ENCODE assay signal across 8 mouse cellular contexts in the genomic region with DNA sequence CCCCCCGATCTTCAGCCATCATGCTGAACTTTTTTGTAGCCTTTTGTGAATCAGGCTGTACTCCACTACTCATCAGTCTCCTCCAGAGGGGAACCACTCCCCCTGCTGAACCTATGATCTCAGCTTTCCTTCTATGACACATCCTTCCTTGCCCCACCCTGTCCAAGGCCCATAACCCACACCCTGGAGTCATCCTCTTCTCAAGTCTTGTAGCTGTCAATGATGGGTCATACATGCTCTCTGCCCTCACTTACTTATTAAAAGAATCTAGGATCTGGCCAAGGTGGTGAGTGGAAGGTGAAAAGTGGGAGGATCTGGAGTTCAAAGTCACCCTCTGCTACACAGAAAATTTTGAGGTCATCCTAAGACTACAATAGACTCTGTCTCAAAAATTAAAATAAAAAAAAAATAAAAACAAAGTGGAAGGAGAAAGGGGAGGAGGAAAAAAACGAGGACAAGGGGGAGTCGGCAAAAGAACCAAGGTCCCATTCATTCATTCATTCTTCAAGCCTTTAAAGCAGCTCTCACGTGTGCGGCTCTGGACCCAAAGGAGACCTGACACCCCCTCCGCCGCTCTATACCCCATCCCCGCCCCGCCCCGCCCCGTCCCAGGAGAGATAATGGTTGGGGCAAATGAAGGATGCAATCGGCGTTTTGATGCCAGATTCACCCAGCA. TPM values are rescaled to one million over a fixed set of nuclear protein-coding genes. Genes with fewer than 3 reads are reported as not detected.
A peak's percentile ranks its signal among the peaks of the same experiment; 100 is the strongest.
DNase-seq lines count a peak whose midpoint lies in the region; ATAC-seq lines count a peak whose summit lies in the region.

No protein-coding gene starts in this region.

- 7% methylated on average over 13 of the region's 13 CpGs for WGBS in hindbrain, embryonic 12.5 days
- 10% methylated on average over 13 of the region's 13 CpGs for WGBS in midbrain, embryonic 13.5 days

- H3K27ac ChIP-seq in hindbrain, embryonic 12.5 days, result peak overlapping the region; percentile 82
- peak overlapping the region; percentile 84 for H3K27ac ChIP-seq in midbrain, embryonic 13.5 days

- no peaks in the 10 kb centered on the region for H3K36me3 ChIP-seq in hindbrain, embryonic 12.5 days
- H3K36me3 ChIP-seq in midbrain, embryonic 13.5 days, result peaks cover 2% of the 10 kb centered on the region; the same call in 1 of the 2 replicates

- H3K4me1 ChIP-seq in hindbrain, embryonic 12.5 days, result peaks cover 25% of the 10 kb centered on the region
- peaks cover 39% of the 10 kb centered on the region for H3K4me1 ChIP-seq in midbrain, embryonic 13.5 days (replicated peaks)

- peak; percentile 0 for ATAC-seq in CD4-positive, CD25-positive, alpha-beta regulatory T cell, adult 4 months
- no peak; the same call in 1 of the 2 replicates for ATAC-seq in hindbrain, embryonic 12.5 days (ENCODE audit: low FRiP score)
- no peak for ATAC-seq in midbrain, embryonic 13.5 days

- no peaks in the 10 kb centered on the region for H3K27me3 ChIP-seq in hindbrain, embryonic 12.5 days
- no peaks in the 10 kb centered on the region for H3K27me3 ChIP-seq in midbrain, embryonic 13.5 days

- DNase-seq in kidney, adult 11 months, result peak; percentile 22
- no peak for DNase-seq in kidney, postnatal 10 days
- DNase-seq in cerebellum, adult 8-10 months, result peak; percentile 42
- DNase-seq in gastrocnemius, adult 8-10 months (ENCODE audit: low spot score in 2 of 2), result no peak
- no peak for DNase-seq in left cerebral cortex, postnatal 4 days

- peak overlapping the region; percentile 49 for H3K9ac ChIP-seq in hindbrain, embryonic 12.5 days
- peak overlapping the region; percentile 66 for H3K9ac ChIP-seq in midbrain, embryonic 13.5 days (replicated peaks)

- peak overlapping the region; percentile 85 for H3K4me3 ChIP-seq in hindbrain, embryonic 12.5 days
- peak overlapping the region; percentile 91 for H3K4me3 ChIP-seq in midbrain, embryonic 13.5 days (replicated peaks)

- intact Hi-C loops in left cerebral cortex, postnatal 4 days (cut with DNase I), result no loop called here

- no peaks in the 10 kb centered on the region for H3K9me3 ChIP-seq in hindbrain, embryonic 12.5 days (replicated peaks)
- H3K9me3 ChIP-seq in midbrain, embryonic 13.5 days, result no peaks in the 10 kb centered on the region

- H3K4me2 ChIP-seq in hindbrain, embryonic 12.5 days (replicated peaks), result peak overlapping the region; percentile 53
- H3K4me2 ChIP-seq in midbrain, embryonic 13.5 days (replicated peaks), result peak overlapping the region; percentile 56

RNA-seq across cellular contexts. Expression of gene Evi5l, which starts 1.1 kb away (rescaled TPM):
- polyA plus RNA-seq in CD4-positive, CD25-positive, alpha-beta regulatory T cell, adult 4 months (2017; shearing (Covaris generic)), result 1 to 10 TPM; 5.6 to 7.8 TPM
- 70.1 and 70.6 TPM in 2 replicates for polyA plus RNA-seq in hindbrain, embryonic 12.5 days (2016; fragmentation: Nextera tagmentation; extraction: Ambion mirVana)
- 91.4 and 92.5 TPM in 2 replicates for polyA plus RNA-seq in midbrain, embryonic 13.5 days (2015; fragmentation: Nextera tagmentation; extraction: Ambion mirVana)
- 10 to 100 TPM; 15.1 to 16.9 (median 16.2) TPM for total RNA-seq in gastrocnemius, adult 8-10 months (2022)
- total RNA-seq in left cerebral cortex, postnatal 4 days (2021), result 100 to 1,000 TPM; 172 to 174 TPM

RNA-seq across cellular contexts. Expression of gene Cd209g, which starts 31.4 kb away (rescaled TPM):
- under 1 TPM in 1 of 2 experiments, not detected in 1; 0.15 TPM for polyA plus RNA-seq in CD4-positive, CD25-positive, alpha-beta regulatory T cell, adult 4 months (2017; shearing (Covaris generic))
- not detected in 2 replicates for polyA plus RNA-seq in hindbrain, embryonic 12.5 days (2016; fragmentation: Nextera tagmentation; extraction: Ambion mirVana)
- polyA plus RNA-seq in midbrain, embryonic 13.5 days (2015; fragmentation: Nextera tagmentation; extraction: Ambion mirVana), result not detected in 2 replicates
- under 1 TPM in 3 of 4 experiments, not detected in 1; 0.36 to 0.83 (median 0.39) TPM for total RNA-seq in gastrocnemius, adult 8-10 months (2022)
- not detected for total RNA-seq in left cerebral cortex, postnatal 4 days (2021)

RNA-seq across cellular contexts. Expression of gene Prr36, which starts 51.9 kb away (rescaled TPM):
- under 1 TPM in 1 of 2 experiments, not detected in 1; 0.49 TPM for polyA plus RNA-seq in CD4-positive, CD25-positive, alpha-beta regulatory T cell, adult 4 months (2017; shearing (Covaris generic))
- polyA plus RNA-seq in hindbrain, embryonic 12.5 days (2016; fragmentation: Nextera tagmentation; extraction: Ambion mirVana), result 39.2 and 42.0 TPM in 2 replicates
- polyA plus RNA-seq in midbrain, embryonic 13.5 days (2015; fragmentation: Nextera tagmentation; extraction: Ambion mirVana), result 44.2 and 52.1 TPM in 2 replicates
- not detected for total RNA-seq in gastrocnemius, adult 8-10 months (2022)
- 100 to 1,000 TPM; 108 to 109 TPM for total RNA-seq in left cerebral cortex, postnatal 4 days (2021)

RNA-seq across cellular contexts. Expression of gene Cd209f, which starts 59.7 kb away (rescaled TPM):
- under 1 TPM in 1 of 2 experiments, not detected in 1; 0.30 TPM for polyA plus RNA-seq in CD4-positive, CD25-positive, alpha-beta regulatory T cell, adult 4 months (2017; shearing (Covaris generic))
- polyA plus RNA-seq in hindbrain, embryonic 12.5 days (2016; fragmentation: Nextera tagmentation; extraction: Ambion mirVana), result not detected in 2 replicates
- 0.23 TPM in 1 of 2 replicates, not detected in the other for polyA plus RNA-seq in midbrain, embryonic 13.5 days (2015; fragmentation: Nextera tagmentation; extraction: Ambion mirVana)
- 1 to 10 TPM in 2 of 4 experiments, under 1 TPM in 2; 0.73 to 1.5 (median 1.1) TPM for total RNA-seq in gastrocnemius, adult 8-10 months (2022)
- total RNA-seq in left cerebral cortex, postnatal 4 days (2021), result under 1 TPM; 0.50 to 0.56 TPM

Comparison
In these comparisons a context has a peak if more than half of its experiments do, and no peak if none do; other contexts are left out.
1. DNase-seq: peak in kidney, adult 11 months (single experiment) and cerebellum, adult 8-10 months (single experiment); none in kidney, postnatal 10 days (single experiment), gastrocnemius, adult 8-10 months (0 of 2) and left cerebral cortex, postnatal 4 days (single experiment).
2. RNA of gene Prr36, which starts 51.9 kb away (polyA plus RNA-seq): 44.2 to 52.1 TPM in midbrain, embryonic 13.5 days and 39.2 to 42.0 TPM in hindbrain, embryonic 12.5 days; 0.49 TPM in CD4-positive, CD25-positive, alpha-beta regulatory T cell, adult 4 months; every median in the first group is over 10 times any median in the second.